Mouse (Mus musculus): ENCODE results near the gene Togaram2.
"Not testable (repeated sequence)": the region's sequence is repeated elsewhere in the genome, so short reads cannot be mapped to it uniquely, and the experiment has no call there.

Gene Togaram2

DNA sequence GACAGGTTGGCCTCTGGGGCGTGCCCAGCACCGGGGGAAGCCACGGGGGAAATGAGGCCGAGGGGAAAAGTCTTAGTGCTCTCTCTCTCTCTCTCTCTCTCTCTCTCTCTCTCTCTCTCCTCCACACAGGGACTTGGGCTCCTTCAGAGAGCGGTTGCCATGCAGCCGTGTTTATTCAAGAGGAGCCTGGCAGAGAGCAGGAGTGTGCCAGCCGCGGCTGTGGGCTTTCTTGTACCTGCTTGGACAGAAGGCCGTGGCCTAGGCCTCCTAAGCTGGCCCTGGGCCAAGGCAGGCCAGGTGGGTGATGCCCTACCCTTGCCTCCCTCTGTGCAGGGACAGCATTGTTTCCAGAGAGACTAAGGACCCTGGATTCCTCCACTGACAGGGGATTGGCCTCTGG is at the start of gene Togaram2:
TSS of gene Togaram2 (plus strand) at position 170 of the 400 bp plus-strand sequence.
- DNase-seq (ENCODE audit: low spot score) = no peak

DNA sequence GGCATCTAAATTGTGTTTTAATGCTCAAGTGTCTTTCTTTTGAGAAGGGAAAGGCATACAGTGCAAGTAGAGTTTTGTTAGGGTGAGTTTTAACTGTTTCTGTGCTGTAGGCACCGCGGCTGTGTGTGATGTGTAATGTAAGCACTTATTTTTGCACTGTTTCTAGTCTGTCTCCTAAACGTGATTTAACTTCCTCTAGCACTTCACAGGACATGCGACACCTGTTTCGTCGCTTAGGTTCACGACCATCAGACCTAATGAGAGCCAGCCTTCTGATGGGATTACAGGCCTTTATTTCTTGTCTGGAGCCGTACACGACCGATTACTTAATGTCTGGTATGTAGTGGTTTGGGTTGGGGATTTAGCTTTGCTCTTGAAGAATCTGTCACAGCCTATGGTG is 41.3 kb upstream of the Togaram2 start:
- DNase-seq (ENCODE audit: low spot score) = no peak

DNA sequence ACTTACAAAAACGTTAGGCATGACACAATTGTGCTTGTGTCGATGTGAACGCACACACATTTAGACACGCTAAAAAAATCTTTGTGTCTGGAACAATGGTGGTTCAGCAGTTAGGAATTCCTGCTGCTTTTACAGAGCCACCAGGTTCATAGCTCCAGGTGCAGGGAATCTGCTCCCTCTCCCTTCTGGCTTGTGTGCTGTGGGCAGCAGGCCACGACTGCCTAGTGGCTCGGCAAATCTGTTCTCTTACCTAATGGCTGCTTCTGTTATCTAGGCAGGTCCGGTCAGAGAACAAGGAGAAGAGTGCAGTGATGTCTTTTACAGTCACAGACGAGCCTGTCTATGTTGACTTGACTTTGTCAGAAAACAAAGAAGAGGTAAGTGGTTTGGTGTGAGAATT is 39.7 kb upstream of the Togaram2 start:
- no peak for DNase-seq (ENCODE audit: low spot score)

DNA sequence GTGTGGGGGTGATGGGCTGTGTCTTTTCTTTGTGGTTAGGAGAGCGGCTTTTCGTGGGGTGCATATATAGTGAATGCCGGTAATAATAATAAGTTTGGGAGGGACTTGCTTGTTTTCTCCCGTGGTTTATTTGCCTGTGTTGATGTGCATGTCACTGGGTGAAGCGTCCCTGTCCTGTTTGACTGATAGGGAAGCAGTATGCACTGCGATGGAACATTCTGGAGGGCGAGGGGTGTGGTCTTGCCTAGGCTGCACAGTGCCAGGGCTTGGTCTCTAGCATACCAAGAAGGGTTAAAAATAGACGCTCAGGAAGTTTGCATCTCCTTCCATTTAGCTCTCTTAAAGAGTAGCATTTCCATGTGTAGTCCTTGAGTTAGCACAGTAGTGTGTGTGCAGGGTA is 36.3 kb upstream of the Togaram2 start:
- DNase-seq (ENCODE audit: low spot score) = no peak

DNA sequence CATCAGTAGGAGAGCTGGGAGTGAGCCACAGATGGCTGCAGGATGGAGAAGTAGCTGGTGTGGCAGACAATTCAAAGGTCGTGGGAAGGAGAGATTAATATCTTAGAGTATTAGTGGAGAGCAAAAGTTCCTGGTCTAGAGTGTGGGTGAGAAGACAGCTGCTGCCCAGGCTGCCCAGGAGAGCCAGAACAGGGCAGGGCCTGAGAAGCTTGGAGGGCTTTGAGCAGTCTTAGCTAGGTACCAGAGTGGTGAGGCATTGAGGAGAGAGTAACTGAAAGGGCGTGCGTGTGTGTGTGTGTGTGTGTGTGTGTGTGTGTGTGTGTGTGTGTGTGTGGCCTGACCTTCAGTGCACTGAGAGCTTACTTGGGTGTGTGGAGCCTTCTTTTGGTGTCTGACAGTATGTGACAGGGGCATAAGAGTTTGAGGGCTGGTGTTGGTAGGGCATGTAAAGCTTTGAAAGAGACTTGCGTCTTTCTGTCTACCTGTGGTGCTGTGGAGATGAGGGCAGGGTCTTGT is 35.3 kb upstream of the Togaram2 start:
- DNase-seq (ENCODE audit: low spot score) = no peak

DNA sequence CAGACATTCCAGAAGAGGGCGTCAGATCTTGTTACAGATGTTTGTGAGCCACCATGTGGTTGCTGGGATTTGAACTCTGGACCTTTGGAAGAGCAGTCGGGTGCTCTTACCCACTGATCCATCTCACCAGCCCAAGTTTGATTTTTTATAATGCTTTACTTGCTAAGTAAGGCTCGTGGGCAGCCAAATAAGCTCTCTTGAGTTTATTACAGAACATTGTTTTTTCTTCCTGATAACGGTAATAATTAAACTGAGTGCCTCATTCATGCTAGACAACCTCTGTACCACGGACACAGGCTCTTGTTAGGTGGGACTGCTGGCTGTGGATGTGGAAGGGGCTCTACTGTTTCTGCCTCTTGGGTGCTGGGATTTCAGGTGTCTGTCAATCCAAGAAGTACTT is 34.0 kb upstream of the Togaram2 start:
- not testable (repeated sequence) for DNase-seq (ENCODE audit: low spot score)

DNA sequence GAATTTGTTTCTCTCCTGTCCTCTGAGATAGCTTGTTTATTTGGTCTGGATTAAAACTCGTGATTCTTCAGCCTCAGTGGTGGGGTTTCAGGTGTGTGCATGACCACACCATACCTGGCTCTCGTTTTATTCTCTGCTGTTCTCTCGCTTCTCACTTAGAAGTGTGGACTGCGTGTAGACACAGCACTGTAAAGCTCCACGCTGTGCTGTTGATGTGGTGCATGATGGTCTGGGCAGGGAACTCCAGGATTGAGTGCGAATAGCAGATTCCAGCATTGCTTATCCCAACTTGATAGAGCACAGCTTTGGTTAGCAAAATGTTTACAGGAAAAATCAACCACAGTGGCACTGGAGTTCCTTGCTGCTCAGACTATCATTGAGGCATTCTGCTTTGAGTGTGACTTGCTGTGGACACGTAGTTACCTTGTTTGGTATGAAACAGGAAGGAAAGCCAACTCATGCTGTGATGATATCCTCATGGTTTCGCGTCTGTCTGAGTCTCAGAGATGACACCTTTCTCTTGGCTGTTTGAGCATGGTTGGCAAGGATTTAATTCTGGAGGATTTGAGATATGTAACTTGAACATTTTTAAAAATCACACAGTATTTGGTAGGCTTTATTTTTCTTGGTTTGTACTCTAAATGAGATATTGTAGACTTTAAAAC is 32.5 kb upstream of the Togaram2 start:
- DNase-seq (ENCODE audit: low spot score) = no peak

DNA sequence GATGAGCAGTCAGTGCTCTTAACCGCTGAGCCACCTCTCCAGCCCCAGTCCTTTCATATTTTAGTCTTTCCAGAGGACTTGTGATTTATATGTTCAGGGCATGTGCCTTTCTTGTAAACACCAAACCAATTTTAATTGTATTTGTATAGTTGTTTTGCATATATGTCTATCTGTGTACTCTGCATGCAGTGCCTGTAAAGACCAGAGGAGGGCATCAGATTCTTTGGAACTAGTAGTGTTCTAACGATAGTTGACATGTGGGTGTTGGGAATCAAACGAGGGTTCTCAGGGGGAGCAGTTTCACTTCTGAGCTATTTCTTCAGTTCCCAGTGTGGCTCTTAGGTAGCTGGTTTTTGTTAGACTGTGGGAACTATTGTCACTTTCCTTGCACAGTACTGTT is 30.9 kb upstream of the Togaram2 start:
- no peak for DNase-seq (ENCODE audit: low spot score)

DNA sequence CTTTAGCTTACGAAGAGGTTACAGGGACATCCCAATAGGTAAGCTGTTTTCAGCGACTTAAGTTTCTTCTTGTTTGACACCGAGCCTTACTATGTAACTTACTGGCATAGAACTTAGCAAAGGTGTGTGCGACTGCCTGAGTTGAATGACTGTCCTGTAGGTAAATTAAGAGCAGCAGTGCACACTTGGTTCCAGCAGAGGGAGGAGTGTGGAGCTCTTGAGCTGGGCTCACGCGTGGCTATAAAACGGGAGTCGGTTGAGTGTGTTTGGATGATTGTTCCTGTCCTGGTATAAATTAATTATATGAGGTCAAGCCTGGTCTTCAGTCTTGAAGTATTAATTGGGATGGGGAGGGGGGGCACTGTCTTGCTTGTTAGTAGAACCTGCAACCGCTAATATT is 23.1 kb upstream of the Togaram2 start:
- DNase-seq (ENCODE audit: low spot score) = no peak

DNA sequence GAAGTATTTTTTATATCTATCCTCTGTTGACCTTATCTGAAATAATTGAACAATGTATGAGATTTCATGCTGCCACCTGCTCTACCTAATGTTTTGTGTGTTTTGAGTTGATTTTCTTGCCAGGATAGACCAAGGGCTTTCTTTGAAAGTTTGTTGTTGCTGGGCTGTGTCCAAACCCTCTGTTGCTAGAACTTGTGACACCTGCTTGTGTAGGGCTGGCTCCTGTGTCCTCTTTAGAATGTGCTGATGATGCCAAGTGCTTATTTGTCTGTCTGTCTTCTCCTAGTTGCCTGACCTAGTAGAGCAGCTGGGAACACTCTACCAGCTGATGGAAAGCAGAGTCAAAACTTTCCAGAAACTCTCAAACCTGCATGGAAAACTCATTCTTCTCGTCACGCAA is 20.6 kb upstream of the Togaram2 start:
- DNase-seq (ENCODE audit: low spot score) = no peak

DNA sequence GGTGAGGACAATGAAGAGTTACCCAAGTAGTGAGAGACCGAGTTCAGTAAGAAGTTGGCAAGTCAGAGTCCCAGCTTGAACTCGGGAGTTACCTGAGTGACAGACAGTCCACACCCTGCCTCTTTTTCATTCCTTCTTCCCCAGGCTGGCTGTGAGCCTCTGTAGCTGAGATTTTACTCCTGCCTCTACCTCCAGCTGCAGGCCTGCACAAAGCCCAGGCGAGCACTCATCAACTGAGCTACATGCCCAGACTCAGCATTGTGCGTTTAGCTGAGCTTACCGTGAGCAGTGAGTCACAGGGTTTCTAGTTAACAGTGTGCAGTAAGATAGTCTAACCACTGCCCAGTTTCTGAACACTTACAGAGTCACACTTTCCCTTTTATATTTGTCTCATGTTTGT is 20.1 kb upstream of the Togaram2 start:
- DNase-seq (ENCODE audit: low spot score) = peak; percentile 22

DNA sequence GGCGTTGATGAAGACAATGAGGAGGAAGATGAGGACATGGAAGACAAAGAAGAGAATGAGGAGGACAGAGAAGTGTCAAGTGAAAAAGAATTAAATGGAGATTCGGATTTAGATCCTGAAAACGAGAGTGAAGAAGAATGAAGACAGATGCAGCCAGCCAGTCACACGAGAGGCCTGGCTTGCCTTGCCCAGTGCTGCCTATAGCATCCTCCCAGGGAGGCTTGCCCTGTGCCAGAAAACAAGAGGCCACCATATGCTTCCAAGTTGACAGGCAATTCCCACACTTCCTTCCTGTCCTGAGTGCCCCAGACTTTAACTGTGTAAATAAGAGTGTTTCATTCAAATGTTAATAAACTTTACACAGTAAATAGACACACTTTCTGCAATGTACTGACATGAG is 15.5 kb upstream of the Togaram2 start:
- DNase-seq (ENCODE audit: low spot score) = no peak

DNA sequence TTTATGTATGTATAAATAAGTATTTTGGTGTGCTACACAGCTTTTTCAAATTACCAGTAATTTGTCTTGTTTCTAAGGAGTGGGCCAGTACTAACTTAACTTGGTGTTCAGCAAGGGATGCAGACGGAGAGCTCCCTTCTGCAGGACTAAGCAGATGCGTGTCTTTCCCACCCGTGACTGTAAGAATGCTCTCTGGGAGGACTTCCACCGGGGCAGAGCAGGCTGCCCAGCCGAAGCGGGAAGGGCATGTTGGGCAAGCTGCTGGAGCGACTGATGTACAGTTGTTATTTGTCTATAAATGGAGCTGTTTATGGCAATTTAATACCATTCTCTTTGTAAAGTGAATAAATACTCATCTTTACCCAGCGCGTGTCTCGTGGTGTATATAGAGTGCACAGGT is 14.4 kb upstream of the Togaram2 start:
- DNase-seq (ENCODE audit: low spot score) = no peak

DNA sequence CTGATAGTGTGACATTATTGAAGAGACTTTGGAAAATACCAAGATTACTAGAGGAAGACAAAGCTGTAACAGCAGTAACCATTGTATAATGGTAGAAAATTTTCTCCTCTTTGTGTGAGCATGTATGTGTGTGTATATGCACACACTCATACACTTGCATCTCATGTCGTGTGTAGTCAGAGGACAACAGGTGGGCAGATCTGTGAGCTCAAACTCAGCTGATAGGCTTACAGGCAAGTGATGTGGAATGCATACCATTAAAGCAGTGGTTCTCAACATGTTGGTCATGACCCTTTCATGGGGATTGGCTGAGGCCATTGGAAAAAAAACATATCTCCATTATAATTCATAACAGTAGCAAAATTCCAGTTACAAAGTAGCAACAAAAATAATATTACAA is 12.7 kb upstream of the Togaram2 start:
- DNase-seq (ENCODE audit: low spot score) = no peak

DNA sequence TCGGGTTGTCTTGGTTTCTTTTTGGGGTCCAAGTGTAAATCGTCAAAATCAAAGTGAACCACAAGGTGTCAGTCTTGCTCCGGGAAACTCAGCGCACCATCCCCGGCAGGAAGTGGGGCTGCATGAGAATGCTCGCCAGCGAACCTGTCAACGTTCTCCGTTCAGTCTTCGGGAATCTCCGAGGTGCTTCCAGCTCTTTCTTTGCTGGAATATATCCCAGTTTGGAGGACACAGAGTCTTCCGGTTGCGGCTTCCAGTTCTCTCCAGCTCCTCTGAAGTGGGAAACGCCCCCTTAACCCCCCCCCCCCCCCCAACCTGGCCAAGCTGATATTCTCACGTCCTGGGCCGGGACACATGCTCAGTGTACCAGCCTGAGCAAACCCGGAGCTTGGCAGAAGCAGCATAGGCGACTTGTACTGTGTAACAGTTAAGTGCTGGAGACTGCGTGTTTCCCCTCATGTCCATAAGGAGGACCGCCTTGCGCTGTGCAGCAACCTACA is 10.3 kb upstream of the Togaram2 start:
- peak; percentile 55 for DNase-seq (ENCODE audit: low spot score)

DNA sequence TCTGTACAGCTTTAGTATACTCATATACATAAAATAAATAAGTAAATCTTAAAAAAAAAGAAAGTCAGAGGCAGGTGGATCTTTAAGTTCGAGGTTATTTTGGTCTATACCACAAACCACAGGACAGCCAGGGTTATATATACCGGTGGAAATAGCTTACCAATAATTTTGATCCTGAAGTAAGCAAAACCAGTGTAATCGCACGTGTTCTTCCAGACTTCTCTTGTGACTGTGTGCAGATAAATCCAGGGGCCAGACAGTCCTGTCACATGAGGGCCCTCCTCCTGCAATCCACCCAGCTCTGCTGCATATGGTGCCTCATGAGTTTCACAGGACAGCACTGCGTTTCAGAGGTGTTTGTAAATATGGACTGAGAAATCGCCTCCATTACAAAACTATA is 9.6 kb upstream of the Togaram2 start:
- DNase-seq (ENCODE audit: low spot score) = no peak

DNA sequence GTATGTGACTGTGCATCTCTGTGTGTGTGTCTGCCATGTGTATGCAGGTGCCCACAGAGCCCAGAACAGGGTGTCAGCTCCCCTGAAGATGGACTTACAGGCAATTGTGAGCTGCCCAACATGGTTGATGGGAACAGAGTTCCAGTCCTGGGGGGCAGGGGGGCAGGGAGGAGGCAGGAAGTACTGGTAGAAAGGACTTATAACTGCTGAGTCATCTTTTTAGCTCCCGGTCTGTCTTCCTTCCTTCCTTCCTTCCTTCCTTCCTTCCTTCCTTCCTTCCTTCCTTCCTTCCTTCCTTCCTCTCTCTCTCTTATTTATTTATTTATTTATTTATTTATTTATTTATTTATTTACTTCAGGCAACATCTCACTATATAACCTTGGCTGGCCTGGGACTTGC is 8.9 kb upstream of the Togaram2 start:
- no peak for DNase-seq (ENCODE audit: low spot score)

DNA sequence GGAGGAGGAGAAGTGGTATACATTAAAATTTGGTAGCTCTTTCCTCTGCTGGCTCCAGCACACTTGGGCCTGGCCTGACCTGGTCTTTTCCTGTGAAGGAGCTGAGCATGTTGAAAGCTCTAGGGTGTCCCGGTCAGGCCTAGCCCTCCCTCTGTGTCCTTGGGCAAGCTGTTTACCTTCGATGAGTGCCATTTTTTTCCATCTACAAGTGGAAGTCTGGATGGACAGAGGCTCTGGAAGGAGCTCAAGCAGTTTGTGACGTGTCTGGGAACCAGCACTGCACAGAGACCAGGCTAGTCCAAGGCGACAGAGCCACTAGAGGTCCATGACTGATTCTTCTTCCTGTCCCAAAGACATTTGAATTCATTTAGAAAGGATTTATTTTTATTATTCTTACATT is 7.9 kb upstream of the Togaram2 start:
- no peak for DNase-seq (ENCODE audit: low spot score)

DNA sequence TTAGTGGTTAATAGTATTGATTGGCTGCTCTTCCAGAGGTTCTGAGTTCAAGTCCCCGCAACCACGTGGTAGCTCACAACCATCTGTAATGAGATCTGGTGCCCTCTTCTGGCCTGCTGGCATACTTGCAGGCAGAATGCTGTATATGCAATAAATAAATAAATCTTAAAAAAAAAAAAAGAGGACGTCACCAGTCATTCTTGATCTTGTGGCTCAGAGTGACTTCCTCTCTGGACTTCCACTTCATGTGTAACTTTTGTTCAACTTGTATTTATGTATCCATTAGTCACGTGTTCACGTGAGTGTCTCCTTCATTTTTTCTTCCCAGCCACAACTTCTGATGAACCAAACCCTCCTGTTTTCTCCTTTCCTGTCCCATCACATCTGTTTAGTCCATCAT is 3.5 kb upstream of the Togaram2 start:
- DNase-seq (ENCODE audit: low spot score) = no peak

DNA sequence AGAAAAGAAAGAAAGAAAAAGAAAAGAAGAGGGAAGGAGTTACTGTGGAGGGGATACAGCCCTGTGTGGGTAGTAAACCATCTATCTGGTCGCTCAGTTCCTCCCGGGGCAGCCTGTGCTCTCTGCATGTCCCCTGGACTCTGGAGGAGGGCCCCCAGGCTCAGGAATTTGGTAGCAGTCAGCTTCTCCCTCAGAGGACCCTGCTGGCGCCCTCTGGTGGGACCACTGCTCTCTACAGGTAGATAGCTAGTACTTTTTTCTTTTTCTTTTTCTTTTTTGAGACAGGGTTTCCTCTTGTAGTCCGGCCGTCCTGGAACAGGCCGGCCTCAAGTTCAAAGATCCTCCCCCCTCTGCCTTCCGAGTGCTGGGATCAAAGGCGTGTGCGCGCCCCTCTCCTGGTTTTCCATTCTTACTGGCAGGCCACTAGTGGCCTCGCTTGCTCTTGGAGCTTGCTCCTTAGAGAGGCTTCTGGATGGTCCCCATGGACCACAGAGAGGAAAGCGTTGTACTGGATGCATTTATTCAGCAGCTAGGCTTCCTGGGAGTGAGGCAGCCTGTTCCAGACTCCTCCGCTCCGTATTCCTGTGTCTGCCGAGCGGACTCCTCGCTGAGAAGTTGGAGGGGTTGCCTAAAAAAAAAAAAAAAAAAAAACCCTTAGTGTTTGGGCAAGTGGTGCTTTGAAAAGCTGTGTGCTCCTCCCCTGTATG is 1.1 kb upstream of the Togaram2 start:
- no peak for DNase-seq (ENCODE audit: low spot score)

DNA sequence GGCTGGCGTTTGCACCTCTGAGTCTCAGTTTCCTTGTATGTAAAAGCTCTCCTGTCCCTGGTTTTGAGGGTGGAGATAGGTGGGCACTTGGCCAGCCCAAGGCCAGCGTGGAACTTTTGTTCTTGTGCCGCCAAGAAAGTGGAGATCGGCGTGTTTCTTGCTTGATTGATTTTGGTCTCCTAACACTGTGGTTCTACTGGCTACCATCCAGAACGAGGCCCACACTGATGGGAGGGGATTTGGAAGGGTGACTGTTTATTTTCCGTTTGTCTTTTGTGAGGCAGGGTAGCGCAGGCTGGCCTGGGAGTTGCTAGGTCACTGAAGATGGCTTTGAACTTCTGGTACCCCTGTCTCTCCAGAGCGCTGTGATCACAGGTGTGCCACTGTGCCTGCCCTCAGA is 875 bp downstream of the Togaram2 start:
- DNase-seq (ENCODE audit: low spot score) = no peak

DNA sequence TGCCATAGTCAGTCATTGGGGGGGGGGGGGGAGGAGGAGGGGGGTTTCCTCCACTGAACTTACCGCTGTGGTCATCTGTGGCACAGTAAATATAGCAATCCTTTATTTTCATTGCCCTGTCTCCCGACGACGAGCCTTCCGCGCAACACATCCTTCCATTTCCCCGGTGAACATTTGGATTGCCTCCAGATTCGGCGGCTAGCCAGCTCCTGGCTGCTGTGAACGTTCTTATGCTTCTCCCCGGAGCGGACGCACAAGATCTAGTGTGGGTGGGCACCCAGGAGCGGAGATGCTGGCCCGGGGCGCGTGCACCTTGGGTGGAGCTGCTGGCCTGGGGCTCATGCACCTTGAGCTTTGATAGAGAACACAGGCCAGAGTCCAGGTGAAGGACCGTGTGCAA is 1.8 kb downstream of the Togaram2 start:
- no peak for DNase-seq (ENCODE audit: low spot score)

DNA sequence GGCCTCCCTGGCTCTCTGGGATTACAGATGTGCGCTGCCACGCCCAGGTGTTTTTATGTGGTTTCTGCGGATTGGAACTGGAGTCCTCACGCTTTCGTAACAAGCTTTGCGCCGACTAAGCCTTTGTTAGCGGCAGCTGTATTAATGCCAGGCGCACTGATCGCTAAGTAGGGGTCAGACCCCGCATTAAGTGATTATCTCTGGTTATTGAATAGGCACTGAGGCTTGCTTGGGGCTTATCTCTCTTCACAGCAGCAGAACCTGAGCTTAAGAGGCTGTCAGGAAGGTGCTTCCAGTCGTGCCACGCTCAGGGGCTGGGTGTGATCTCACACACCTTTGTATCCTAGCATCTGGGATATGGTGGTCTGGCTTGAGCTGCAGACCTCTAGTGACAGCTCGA is 8.6 kb downstream of the Togaram2 start:
- DNase-seq (ENCODE audit: low spot score) = no peak

DNA sequence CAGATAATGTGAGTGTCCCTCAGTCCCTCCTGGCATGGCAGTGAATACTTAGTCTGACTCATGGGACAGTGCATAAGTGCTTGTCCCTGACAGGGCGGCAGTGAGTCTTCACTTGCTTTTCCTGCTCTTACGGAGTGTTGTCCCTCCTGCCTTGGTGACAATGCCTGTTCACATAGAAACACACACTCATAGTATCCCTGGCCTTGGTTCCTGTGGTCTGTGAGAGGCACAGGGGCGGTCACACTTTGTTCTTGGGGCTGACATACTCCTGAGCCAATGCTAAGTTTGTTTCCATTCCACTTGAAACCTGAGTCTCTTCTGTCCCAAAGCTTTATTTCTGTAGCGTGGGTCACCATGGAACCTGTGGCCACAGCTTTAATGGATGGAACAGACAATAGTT is 9.3 kb downstream of the Togaram2 start:
- DNase-seq (ENCODE audit: low spot score) = no peak
